Mouse (Mus musculus): ENCODE results near the gene Prdm16. TPM values are rescaled to one million over a fixed set of nuclear protein-coding genes. Genes with fewer than 3 reads are reported as not detected.

The Prdm16 gene
- polyA plus RNA-seq, 1 experiment: 7.3 TPM

DNA sequence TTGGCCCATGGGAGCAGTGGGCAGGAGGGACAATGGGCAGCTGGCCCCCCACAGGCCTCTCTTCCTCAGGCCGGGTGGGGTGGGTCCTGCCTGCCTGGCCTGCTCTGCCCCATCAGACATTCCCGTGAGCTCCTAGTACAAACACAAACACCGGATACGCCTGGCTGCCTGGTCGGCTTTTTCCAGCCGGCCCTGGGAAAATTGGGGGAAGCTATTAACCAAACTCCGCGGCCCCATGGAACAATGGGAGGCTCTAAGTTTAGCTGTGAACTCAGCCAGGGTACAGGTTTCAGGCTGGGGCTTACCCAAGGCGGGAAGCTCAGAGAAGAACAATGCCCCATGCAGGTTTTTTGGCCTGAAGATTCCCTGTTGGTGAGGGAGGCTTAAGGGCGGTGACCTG, 300.0 kb downstream of the Prdm16 start:
- no peak for DNase-seq (ENCODE audit: low read depth)

DNA sequence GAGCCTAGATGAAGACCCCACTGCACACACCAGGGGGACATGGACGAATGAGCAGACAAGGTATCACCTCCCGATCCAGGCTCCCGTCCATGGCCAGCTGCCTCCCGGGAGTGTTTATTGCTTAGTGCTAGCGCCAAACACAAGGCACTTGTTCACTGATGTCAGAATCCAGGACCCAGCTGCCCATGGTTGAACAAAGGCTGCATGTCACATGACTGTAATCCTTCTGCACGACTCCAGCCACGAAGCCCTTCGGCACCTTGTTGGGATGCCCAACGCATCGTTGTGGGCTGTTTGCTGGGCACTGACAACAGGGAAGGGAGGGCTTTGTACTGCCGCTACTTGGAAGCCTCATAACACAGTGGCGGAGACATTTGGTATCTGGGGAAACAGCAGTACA, 300.9 kb downstream of the Prdm16 start, which contains the start of gene B230104I21Rik:
TSS of gene B230104I21Rik (plus strand) at position 367 of the 400 bp plus-strand sequence.
- DNase-seq (ENCODE audit: low read depth): no peak

- DNase-seq (ENCODE audit: low read depth): no peak
Observed at GRCm38 (mm10) chr4:154334699-154335402, 301.8 kb downstream of the Prdm16 start.

GRCm38 (mm10) chr4:154333300-154333699, 303.4 kb downstream of the Prdm16 start:
- no peak for DNase-seq (ENCODE audit: low read depth)

DNA sequence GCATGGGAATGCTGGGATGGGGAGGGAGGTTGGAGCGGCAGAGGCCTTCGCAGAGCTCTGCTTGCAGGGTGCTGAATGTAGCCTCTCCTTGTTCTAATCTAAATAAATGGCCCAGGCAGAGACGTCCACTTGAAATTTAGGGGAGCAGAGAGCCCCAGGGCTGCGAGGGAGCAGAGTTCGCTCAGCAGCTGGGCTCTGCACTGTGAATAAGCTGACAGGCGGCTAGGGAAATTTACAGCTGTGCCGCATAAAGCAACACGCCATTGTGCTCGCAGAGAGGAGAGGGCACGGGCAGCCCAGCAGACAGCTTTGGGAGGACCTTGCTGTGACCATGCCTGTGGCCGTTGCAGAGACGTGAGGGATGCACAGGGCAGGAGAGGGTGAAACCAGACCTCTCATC, 305.4 kb downstream of the Prdm16 start:
- no peak for DNase-seq (ENCODE audit: low read depth)

DNA sequence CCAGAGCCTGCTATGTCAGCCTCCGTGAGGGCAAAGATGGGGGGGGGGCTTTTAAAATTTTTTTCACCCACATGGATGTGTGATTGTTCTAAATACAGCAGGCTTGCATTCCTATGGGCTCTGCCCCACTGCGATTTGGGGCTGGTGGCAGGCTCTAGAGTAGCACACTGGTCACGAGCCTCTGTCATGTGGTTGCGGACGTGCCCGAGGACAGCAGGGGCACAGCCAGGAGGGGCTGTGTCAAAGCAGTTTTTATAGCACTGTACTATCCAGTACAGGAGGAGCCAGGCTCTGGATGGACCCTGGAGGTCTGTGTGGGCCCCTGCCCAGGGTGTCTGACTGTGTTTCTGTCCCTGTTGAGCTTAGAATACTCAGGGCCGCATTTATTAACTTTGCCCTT, 306.7 kb downstream of the Prdm16 start:
- no peak for DNase-seq (ENCODE audit: low read depth)

DNA sequence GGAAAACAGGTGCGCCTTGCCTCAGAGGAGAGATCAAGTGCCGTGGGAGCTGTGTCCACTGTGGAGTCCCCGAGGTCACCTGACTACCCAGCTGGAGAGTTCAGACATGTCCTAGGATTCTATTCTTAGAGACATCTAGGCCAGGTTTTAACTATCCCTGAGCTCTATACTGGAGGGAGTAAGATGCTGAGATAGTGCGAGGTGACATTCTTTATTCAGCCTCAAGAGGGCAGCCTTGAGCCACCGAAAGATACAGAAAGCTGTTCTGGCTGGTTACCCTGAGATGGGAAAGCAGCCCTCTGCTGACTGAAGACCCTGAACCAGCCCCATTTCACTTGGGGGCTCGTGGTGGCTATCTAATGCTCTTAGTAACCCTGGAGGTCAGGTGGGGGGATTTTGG, 307.8 kb downstream of the Prdm16 start:
- no peak for DNase-seq (ENCODE audit: low read depth)

DNA sequence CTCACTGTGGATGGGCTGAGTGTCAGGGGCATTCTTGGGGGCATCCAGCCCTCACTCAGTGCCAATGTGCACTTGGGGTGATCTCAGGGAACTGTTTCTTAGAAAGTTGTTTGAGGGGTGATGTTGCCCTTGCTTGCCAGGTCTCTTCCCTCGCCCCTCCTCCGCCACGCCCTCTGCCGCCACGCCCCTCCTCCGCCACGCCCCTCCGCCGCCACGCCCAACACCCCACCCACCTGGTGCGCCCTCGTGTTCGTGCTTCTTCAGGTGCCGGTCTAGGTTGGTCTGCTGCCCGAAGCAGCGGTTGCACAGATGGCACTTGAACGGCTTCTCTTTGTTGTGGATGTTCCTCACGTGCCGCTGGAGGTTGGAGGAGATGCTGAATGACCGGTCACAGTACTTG, 308.2 kb downstream of the Prdm16 start:
- DNase-seq (ENCODE audit: low read depth): no peak

GRCm38 (mm10) chr4:154325410-154325809, 311.3 kb downstream of the Prdm16 start:
- no peak for DNase-seq (ENCODE audit: low read depth)

GRCm38 (mm10) chr4:154313622-154313967, 323.1 kb downstream of the Prdm16 start:
- DNase-seq (ENCODE audit: low read depth): no peak

- no peak for DNase-seq (ENCODE audit: low read depth)
Observed at GRCm38 (mm10) chr4:154312935-154313621, 323.6 kb downstream of the Prdm16 start.

DNA sequence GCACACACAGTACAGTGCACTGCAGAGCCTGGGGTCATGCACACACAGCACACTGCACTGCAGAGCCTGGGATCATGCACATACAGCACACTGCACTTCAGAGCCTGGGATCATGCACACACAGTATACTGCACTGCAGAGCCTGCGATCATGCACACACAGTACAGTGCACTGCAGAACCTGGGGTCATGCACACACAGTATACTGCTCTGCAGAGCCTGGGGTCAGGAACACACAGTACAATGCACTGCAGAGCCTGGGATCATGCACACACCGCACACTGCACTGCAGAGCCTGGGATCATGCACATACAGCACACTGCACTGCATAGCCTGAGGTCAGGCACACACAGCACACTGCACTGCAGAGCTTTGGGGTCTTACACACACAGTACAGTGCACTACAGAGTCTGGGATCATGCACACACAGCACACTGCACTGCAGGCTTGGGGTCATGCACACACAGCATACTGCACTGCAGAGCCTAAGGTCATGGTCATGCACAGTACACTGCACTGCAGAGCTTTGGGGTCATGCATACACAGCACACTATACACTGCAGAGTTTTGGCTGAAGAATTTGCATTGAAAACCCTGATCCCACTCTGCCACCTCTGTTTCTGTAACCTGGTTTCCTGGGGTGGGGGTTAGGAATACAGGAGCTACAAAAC, 324.4 kb downstream of the Prdm16 start:
- DNase-seq (ENCODE audit: low read depth): no peak

- no peak for DNase-seq (ENCODE audit: low read depth)
Observed at GRCm38 (mm10) chr4:154310576-154311262, 326.0 kb downstream of the Prdm16 start.

DNA sequence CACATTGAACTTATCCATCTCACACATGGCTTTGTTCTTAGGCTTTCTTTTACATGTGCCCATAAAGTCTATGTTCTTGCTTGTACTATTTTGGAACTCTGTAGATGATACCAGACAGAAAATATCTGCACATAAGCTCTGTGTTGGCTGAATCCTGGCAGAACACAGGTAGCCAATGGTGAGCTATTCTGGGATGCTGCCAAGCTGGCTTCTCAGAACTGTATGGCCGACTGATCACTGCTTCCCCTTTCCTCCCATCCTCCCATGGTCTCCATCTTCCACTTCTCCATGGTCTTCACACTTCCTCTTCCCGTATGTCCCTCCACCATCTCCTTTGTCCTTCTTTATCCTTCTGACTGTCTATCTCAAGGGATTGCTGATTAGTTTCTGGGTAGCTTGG, 327.5 kb downstream of the Prdm16 start:
- DNase-seq (ENCODE audit: low read depth): no peak

- DNase-seq (ENCODE audit: low read depth): no peak
Observed at GRCm38 (mm10) chr4:154301466-154301881, 335.2 kb downstream of the Prdm16 start, which contains the start of gene Arhgef16. Arhgef16 (minus strand) TSS chr4:154301676.

- DNase-seq (ENCODE audit: low read depth): no peak
Observed at GRCm38 (mm10) chr4:154299541-154300271, 337.0 kb downstream of the Prdm16 start.

DNA sequence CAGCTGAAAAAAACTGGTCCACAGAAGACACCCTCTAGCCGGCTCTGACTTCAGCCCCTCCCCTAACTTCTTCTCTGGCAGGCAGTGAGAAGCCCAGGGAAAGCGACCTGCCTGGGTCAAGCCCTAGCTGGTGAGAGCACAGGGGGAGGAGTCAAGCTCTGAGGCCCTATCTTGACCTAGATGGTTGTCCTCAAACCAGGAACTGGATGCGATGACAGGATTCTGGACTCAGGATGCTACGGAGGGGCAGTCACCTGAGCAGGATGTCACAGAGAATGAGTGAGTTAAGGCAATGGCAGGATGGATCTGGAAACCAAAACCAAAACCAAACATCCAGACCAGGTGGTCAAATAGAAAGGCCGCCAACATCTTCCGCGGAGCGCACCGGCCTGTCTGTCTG, 338.9 kb downstream of the Prdm16 start:
- DNase-seq (ENCODE audit: low read depth): no peak

DNA sequence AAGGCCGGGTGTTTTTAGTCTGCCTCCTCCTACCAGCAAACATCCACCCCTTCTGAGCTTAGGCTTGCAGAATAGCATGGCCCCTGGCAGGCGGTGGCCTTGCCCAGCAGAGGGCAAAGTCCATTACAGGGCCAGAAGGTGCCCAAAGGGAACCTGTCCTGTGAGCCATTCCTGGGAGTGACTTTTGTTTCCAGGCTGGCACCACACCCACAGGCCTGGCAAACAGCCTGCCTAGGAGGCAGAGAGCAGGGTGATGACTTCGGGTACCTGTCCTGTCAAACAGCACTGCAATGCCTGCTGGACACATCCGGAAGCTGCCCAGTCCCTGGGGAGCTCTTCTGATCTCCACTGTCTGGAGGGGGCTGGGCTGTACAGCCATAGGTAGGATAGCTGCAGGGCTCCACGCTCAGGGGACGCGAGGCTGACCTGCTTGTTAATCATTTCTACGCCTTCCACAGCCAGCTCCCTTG, 342.4 kb downstream of the Prdm16 start:
- no peak for DNase-seq (ENCODE audit: low read depth)

DNA sequence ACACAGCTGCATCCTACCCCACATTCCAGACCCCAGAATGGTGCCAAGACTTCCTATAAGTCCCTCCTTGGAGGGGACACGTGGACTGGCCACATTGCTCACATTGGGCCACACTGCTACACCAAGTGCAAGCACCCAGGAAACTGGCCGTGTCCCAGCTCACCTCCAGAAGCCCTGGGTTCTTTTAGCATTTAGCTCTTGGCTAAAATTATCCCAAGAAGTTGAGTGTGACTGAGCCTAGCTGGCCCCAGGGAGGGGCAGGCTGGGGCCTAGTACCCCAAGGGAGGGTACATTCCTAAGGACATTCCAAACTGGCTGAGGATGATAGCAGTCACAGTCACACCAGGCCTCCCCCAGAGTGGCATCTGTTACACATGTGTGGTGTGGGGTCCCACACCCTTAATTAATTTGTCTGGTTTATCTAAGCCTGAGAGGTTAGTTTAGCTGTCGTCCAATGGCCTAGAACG, 342.9 kb downstream of the Prdm16 start:
- no peak for DNase-seq (ENCODE audit: low read depth)

DNA sequence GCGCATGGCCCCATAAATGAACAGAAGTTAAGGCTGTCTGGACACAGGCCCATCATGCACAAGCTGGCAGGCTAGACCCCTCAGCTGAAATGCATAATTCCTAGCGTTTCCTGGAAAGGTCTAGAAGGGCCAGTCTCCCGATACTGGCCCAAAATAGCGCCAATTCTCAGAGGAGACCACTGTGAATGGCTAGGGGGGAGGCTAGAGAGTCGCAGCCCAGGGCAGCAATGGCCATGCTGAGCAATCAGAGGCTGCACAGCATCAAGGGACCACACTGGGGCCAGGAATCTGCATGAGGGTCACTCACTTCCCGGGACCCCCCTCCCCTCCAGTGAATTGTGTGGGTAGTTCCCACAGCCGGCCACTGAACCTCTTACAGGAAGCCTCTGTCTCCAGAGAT, 353.0 kb downstream of the Prdm16 start:
- DNase-seq (ENCODE audit: low read depth): no peak

GRCm38 (mm10) chr4:154279481-154279880, 357.2 kb downstream of the Prdm16 start:
- no peak for DNase-seq (ENCODE audit: low read depth)

Data from gonadal fat pad, adult 2 months (tissue).